Mouse (Mus musculus): ENCODE data around the gene Rtbdn. TPM values are rescaled to one million over a fixed set of nuclear protein-coding genes. Genes with fewer than 3 reads are reported as not detected.

Rtbdn gene
- total and polyA plus RNA-seq, 2 experiments from 2014 or later = 3.5 to 10.4 TPM

GRCm38 (mm10) chr8:84973803-84974542 is 27.2 kb downstream of the Rtbdn start:
- Histone ChIP-seq H3K4me2 (ENCODE audit: low read depth) (no peak overlapping the region), H3K4me3 (ENCODE audit: low read depth, low read length) (no peak overlapping the region), H3K27ac (ENCODE audit: low read depth, low read length) (no peak overlapping the region), H3K4me1 (ENCODE audit: insufficient read depth) (peaks cover 16% of the 10 kb centered on the region; the same call in 1 of the 2 replicates), H3K27me3 (ENCODE audit: insufficient read depth, low read length) (no peaks in the 10 kb centered on the region), H3K36me3 (ENCODE audit: insufficient read depth) (peaks cover 32% of the 10 kb centered on the region), H3K9me3 (ENCODE audit: low read length) (no peaks in the 10 kb centered on the region), H3K9ac (no peak overlapping the region)
- peak; percentile 93 for TF ChIP-seq CTCF (IDR thresholded peaks at IDR 0.05; ENCODE audit: low read depth)
- WGBS = 49% methylated on average over 4 of the region's 4 CpGs
- ATAC-seq (peak; percentile 18; the same call in 1 of the 2 replicates), DNase-seq (peak; percentile 79)

DNA sequence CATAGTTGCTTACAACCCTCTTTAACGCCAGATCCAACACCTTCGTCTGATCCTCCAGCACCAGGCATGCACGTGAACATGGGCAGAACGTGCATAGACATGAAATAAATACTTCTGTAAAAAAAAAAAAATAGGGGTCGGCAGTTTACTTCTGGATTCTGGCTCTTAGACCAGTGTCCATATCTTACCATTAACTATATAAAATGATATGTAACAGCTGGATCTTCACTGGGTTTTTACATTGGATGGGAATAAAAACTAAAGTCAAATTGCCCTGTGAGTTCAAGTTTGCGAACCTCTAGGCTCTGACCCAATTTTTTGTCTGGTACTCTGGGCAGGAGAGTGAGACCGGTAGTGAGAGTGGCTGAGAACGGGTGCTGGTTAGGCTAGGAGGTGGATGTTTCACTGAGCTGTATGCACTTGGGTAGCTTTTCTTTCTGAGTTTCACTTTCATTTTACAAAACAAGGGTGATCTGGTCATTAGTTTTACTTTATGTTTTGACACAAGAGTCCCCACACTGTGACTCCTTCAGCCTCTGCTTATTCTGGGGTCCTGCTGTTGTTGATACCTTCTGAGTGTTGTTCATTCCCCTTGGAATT is 27.9 kb downstream of the Rtbdn start:
- peaks cover 32% of the 10 kb centered on the region for H3K36me3 ChIP-seq (ENCODE audit: insufficient read depth)
- peaks cover 23% of the 10 kb centered on the region; the same call in 1 of the 2 replicates for H3K4me1 ChIP-seq (ENCODE audit: insufficient read depth)
- no peak overlapping the region for H3K27ac ChIP-seq (ENCODE audit: low read depth, low read length)
- WGBS = 83% methylated on average over 8 of the region's 8 CpGs
- ATAC-seq (no peak), DNase-seq (no peak)
- H3K4me3 ChIP-seq (ENCODE audit: low read depth, low read length) = no peak overlapping the region
- H3K9ac ChIP-seq = no peak overlapping the region
- TF ChIP-seq CTCF (IDR thresholded peaks at IDR 0.05; ENCODE audit: low read depth) = no peak
- no peak overlapping the region for H3K4me2 ChIP-seq (ENCODE audit: low read depth)
- no peaks in the 10 kb centered on the region for H3K27me3 ChIP-seq (ENCODE audit: insufficient read depth, low read length)
- H3K9me3 ChIP-seq (ENCODE audit: low read length) = no peaks in the 10 kb centered on the region

DNA sequence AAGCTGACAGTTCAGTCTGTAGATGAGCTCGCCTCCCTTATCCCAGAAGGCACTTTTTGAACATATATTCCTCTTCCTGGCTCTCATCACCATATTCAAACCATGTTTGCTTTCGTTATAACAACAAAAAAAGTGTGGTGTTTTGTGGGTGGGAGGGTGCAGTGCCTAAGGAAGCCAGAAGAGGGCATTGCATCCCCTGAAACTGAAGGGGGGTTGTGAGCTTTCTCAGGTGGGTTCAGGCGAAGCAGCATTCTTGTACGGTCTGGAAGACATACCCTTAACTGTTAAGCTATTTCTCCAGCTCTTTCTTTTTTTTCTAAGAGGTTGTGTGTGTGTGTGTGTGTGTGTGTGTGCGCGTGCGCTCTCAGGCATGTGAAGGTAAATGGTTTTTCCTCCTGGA is 28.6 kb downstream of the Rtbdn start:
- Histone ChIP-seq H3K27ac (ENCODE audit: low read depth, low read length) (no peak overlapping the region), H3K9ac (no peak overlapping the region), H3K4me1 (ENCODE audit: insufficient read depth) (peaks cover 28% of the 10 kb centered on the region; the same call in 1 of the 2 replicates), H3K27me3 (ENCODE audit: insufficient read depth, low read length) (no peaks in the 10 kb centered on the region), H3K9me3 (ENCODE audit: low read length) (no peaks in the 10 kb centered on the region), H3K4me2 (ENCODE audit: low read depth) (peak overlapping the region; percentile 81; the same call in 1 of the 2 replicates), H3K4me3 (ENCODE audit: low read depth, low read length) (no peak overlapping the region), H3K36me3 (ENCODE audit: insufficient read depth) (peaks cover 32% of the 10 kb centered on the region)
- DNase-seq (peak; percentile 77), ATAC-seq (no peak)
- TF ChIP-seq CTCF (IDR thresholded peaks at IDR 0.05; ENCODE audit: low read depth) = peak; percentile 89
- 39% methylated on average over 7 of the region's 7 CpGs for WGBS

- ATAC-seq = peak; percentile 85
- peaks cover 28% of the 10 kb centered on the region for H3K36me3 ChIP-seq (ENCODE audit: insufficient read depth)
Observed at GRCm38 (mm10) chr8:84976031-84976762, 29.4 kb downstream of the Rtbdn start.

GRCm38 (mm10) chr8:84976763-84977434 is 30.1 kb downstream of the Rtbdn start:
- Histone ChIP-seq H3K4me2 (ENCODE audit: low read depth) (peak overlapping the region; percentile 81), H3K4me1 (ENCODE audit: insufficient read depth) (peaks cover 19% of the 10 kb centered on the region; the same call in 1 of the 2 replicates), H3K27ac (ENCODE audit: low read depth, low read length) (no peak overlapping the region), H3K9ac (peak overlapping the region; percentile 58), H3K9me3 (ENCODE audit: low read length) (no peaks in the 10 kb centered on the region), H3K36me3 (ENCODE audit: insufficient read depth) (peaks cover 21% of the 10 kb centered on the region), H3K27me3 (ENCODE audit: insufficient read depth, low read length) (no peaks in the 10 kb centered on the region), H3K4me3 (ENCODE audit: low read depth, low read length) (peak overlapping the region; percentile 49)
- TF ChIP-seq CTCF (IDR thresholded peaks at IDR 0.05; ENCODE audit: low read depth) = no peak
- 3% methylated on average over 24 of the region's 25 CpGs for WGBS
- no peak for DNase-seq
- ATAC-seq = no peak

More at GRCm38 (mm10) chr8:84976031-84976762, 29.4 kb downstream of the Rtbdn start:
- H3K4me3 ChIP-seq (ENCODE audit: low read depth, low read length) = peak overlapping the region; percentile 49
- WGBS = 2% methylated on average over 60 of the region's 61 CpGs
- TF ChIP-seq CTCF (IDR thresholded peaks at IDR 0.05; ENCODE audit: low read depth) = peak; percentile 39; the same call in 1 of the 2 replicates
- H3K9ac ChIP-seq = peak overlapping the region; percentile 58
- peak; percentile 95 for DNase-seq
- H3K9me3 ChIP-seq (ENCODE audit: low read length) = no peaks in the 10 kb centered on the region
- peak overlapping the region; percentile 55; the same call in 1 of the 2 replicates for H3K27ac ChIP-seq (ENCODE audit: low read depth, low read length)
- no peaks in the 10 kb centered on the region for H3K27me3 ChIP-seq (ENCODE audit: insufficient read depth, low read length)
- peak overlapping the region; percentile 81 for H3K4me2 ChIP-seq (ENCODE audit: low read depth)
- H3K4me1 ChIP-seq (ENCODE audit: insufficient read depth) = peaks cover 21% of the 10 kb centered on the region; the same call in 1 of the 2 replicates

DNA sequence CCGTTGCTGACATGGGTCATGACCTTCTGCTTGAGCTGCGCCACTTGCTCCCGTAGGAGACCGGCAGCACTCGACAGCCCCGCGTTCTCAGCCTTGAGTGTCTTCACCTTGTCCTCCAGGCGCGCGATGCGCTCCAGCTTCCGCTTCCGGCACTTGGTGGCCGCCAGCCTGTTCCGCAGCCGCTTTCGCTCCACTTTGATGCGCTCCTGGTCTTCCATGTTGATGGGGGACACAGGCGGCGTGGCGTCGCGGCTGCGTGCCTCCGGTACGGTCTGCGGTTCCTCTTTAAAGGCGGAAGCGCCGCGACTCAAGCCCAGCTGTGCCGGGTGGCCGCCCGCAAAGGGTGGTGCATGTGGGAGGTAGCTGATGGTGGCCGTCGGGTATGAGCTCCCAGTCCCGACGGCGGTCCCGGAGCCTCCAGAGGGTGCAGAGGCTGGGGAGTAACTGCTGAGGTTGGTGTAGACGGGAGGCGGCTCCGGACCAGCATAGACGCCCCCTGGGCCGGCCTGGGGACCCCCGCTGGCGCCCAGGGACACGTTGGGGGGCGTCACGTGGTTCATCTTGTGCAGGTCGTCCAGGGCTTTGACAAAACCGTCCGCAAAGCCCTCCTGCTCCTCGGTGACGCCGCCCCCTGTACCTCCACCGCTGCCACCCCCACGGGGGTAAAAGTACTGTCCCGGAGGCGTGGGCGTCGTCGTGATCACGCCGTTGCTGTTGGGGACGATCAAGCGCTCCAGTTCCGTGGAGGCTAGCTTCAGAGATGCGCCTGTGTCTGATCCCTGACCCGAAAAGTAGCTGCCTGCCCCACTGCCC is 30.9 kb downstream of the Rtbdn start:
- H3K9ac ChIP-seq = peak overlapping the region; percentile 58
- H3K27ac ChIP-seq (ENCODE audit: low read depth, low read length) = peak overlapping the region; percentile 71
- H3K27me3 ChIP-seq (ENCODE audit: insufficient read depth, low read length) = no peaks in the 10 kb centered on the region
- peak overlapping the region; percentile 49 for H3K4me3 ChIP-seq (ENCODE audit: low read depth, low read length)
- ATAC-seq (no peak), DNase-seq (peak; percentile 63)
- no peaks in the 10 kb centered on the region for H3K9me3 ChIP-seq (ENCODE audit: low read length)
- H3K4me1 ChIP-seq (ENCODE audit: insufficient read depth) = peaks cover 19% of the 10 kb centered on the region; the same call in 1 of the 2 replicates
- H3K36me3 ChIP-seq (ENCODE audit: insufficient read depth) = peaks cover 17% of the 10 kb centered on the region
- 1% methylated on average over 70 of the region's 70 CpGs for WGBS
- peak overlapping the region; percentile 81 for H3K4me2 ChIP-seq (ENCODE audit: low read depth)
- no peak for TF ChIP-seq CTCF (IDR thresholded peaks at IDR 0.05; ENCODE audit: low read depth)
